Mouse (Mus musculus): ENCODE measurements at regions not wholly inside any gene's neighbourhood (a gene's known extent, or its start where the extent isn't known, plus 50 kb on each side); places are given as distances from the start of the nearest gene placed in this dataset.

DNA sequence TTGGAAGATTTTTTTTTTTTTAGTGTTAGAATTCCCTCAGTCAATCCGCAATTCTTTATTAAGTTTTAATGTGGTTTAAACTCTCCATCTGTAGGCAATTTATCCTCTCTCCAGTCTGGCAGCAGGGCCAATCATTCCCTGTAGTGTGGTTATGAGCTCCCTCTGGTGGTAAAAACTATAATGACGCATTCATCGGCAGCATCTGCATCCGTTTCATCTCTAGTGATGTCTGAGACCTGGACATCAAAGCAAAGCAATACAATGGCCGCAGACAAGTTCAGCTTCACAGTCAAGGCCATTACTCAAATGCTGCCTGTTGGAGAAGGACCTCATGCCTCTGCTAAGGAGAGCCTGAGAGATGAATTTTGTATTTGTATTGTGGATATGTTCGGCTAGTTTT, 1721.7 kb upstream of the Impad1 start:
- H3K4me1 ChIP-seq (ENCODE audit: control insufficient read depth, insufficient read depth, insufficient read length), result no peaks in the 10 kb centered on the region
- no peak overlapping the region for H3K4me3 ChIP-seq (ENCODE audit: extremely low read depth, insufficient read depth, insufficient read length)
- H3K27ac ChIP-seq (ENCODE audit: insufficient read depth, low read length), result no peak overlapping the region
- WGBS, result 18% methylated on average over 6 of the region's 6 CpGs
- peak; percentile 36 to 48 for DNase-seq (ENCODE audit: low read depth in 1 of 2, low spot score in 2 of 2)
- TF ChIP-seq POLR2A (IDR thresholded peaks at IDR 0.05; ENCODE audit: low read depth, low read length), result no peak
- TF ChIP-seq CTCF (IDR thresholded peaks at IDR 0.05; ENCODE audit: extremely low read depth, insufficient read depth, insufficient read length, insufficient replicate concordance), result peak; percentile 37; the same call in 1 of the 2 replicates
- H3K36me3 ChIP-seq (ENCODE audit: control insufficient read depth, insufficient read depth, low read length), result no peaks in the 10 kb centered on the region
- no peaks in the 10 kb centered on the region for H3K27me3 ChIP-seq (ENCODE audit: control insufficient read depth, insufficient read depth, low read length)

- DNase-seq (ENCODE audit: low read depth in 1 of 2, low spot score in 2 of 2), result no peak
- no peaks in the 10 kb centered on the region for H3K27me3 ChIP-seq (ENCODE audit: control insufficient read depth, insufficient read depth, low read length)
- no peak overlapping the region for H3K27ac ChIP-seq (ENCODE audit: insufficient read depth, low read length)
- TF ChIP-seq POLR2A (IDR thresholded peaks at IDR 0.05; ENCODE audit: low read depth, low read length) (no peak), CTCF (IDR thresholded peaks at IDR 0.05; ENCODE audit: extremely low read depth, insufficient read depth, insufficient read length, insufficient replicate concordance) (no peak)
- H3K4me3 ChIP-seq (ENCODE audit: extremely low read depth, insufficient read depth, insufficient read length), result no peak overlapping the region
- no peaks in the 10 kb centered on the region for H3K4me1 ChIP-seq (ENCODE audit: control insufficient read depth, insufficient read depth, insufficient read length)
- 80% methylated on average over 3 of the region's 3 CpGs for WGBS
- H3K36me3 ChIP-seq (ENCODE audit: control insufficient read depth, insufficient read depth, low read length), result no peaks in the 10 kb centered on the region
Measured at GRCm38 (mm10) chr4:6513635-6514034, 1720.5 kb upstream of the Impad1 start.

- H3K4me1 ChIP-seq (ENCODE audit: control insufficient read depth, insufficient read depth, insufficient read length), result no peaks in the 10 kb centered on the region
- H3K4me3 ChIP-seq (ENCODE audit: extremely low read depth, insufficient read depth, insufficient read length), result no peak overlapping the region
- DNase-seq (ENCODE audit: low read depth in 1 of 2, low spot score in 2 of 2), result peak; percentile 29 to 72
- TF ChIP-seq CTCF (IDR thresholded peaks at IDR 0.05; ENCODE audit: extremely low read depth, insufficient read depth, insufficient read length, insufficient replicate concordance), result peak; percentile 53; the same call in 1 of the 2 replicates
- TF ChIP-seq POLR2A (IDR thresholded peaks at IDR 0.05; ENCODE audit: low read depth, low read length), result no peak
- H3K27ac ChIP-seq (ENCODE audit: insufficient read depth, low read length), result no peak overlapping the region
- H3K36me3 ChIP-seq (ENCODE audit: control insufficient read depth, insufficient read depth, low read length), result no peaks in the 10 kb centered on the region
- 30% methylated on average over 12 of the region's 12 CpGs for WGBS
- H3K27me3 ChIP-seq (ENCODE audit: control insufficient read depth, insufficient read depth, low read length), result no peaks in the 10 kb centered on the region
Measured at GRCm38 (mm10) chr4:6512749-6513364, 1719.7 kb upstream of the Impad1 start.

DNA sequence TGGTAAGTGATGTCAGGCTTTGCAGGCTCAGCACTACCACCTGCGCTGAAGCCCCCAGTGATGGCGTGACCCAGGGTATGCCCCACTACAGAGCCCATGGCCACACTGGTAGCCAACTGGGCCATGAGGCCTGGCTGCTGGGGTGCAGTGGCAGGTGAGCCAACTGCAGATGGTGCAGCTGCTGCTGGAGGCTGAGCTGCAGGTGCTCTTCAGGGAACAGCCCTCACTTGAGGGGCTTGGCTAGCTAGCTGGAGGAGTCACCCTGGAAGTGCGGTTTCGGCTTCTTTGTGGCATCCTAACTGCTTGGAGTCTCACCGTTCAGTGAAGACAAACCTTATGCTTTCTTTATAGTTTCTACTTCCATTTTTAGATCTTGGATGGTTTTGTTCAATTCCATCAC, 1714.9 kb upstream of the Impad1 start:
- TF ChIP-seq POLR2A (IDR thresholded peaks at IDR 0.05; ENCODE audit: low read depth, low read length), result no peak
- TF ChIP-seq CTCF (IDR thresholded peaks at IDR 0.05; ENCODE audit: extremely low read depth, insufficient read depth, insufficient read length, insufficient replicate concordance), result no peak
- WGBS, result 90% methylated on average over 5 of the region's 5 CpGs
- no peak for DNase-seq (ENCODE audit: low read depth in 1 of 2, low spot score in 2 of 2)

More for the DNA sequence above, 1714.9 kb upstream of the Impad1 start:
- no peak overlapping the region for H3K4me3 ChIP-seq (ENCODE audit: extremely low read depth, insufficient read depth, insufficient read length)
- H3K36me3 ChIP-seq (ENCODE audit: control insufficient read depth, insufficient read depth, low read length), result no peaks in the 10 kb centered on the region
- no peak overlapping the region for H3K27ac ChIP-seq (ENCODE audit: insufficient read depth, low read length)
- H3K4me1 ChIP-seq (ENCODE audit: control insufficient read depth, insufficient read depth, insufficient read length), result no peaks in the 10 kb centered on the region
- no peaks in the 10 kb centered on the region for H3K27me3 ChIP-seq (ENCODE audit: control insufficient read depth, insufficient read depth, low read length)
